Mouse (Mus musculus) G1E (cell line): ENCODE measurements around the gene Pou3f3.

Source experiments
- CTCF ChIP-seq: IDR thresholded peaks from 2 replicates; pipeline ENCODE4 v1.5.1; 2012; ENCODE audit warnings: low read depth, low read length, inconsistent platforms, mixed read lengths
- GATA1 ChIP-seq: IDR thresholded peaks from 2 replicates; pipeline ENCODE4 v1.6.1; 2012; ENCODE audit warnings: borderline replicate concordance, low read length, inconsistent platforms, mixed read lengths
- POLR2AphosphoS5 ChIP-seq: IDR thresholded peaks from 2 replicates; pipeline ENCODE4 v1.6.1; 2012; ENCODE audit warnings: low read depth, low read length, inconsistent platforms; ENCODE audit not compliant: insufficient replicate concordance
- TAL1 ChIP-seq: conservative IDR thresholded peaks from 2 replicates; pipeline ENCODE4 v1.6.1; 2012; ENCODE audit warnings: low read depth, low read length, inconsistent platforms, mixed read lengths

GRCm38 (mm10) chr1:42648366-42648935 is 47.1 kb upstream of the Pou3f3 start:
- TF ChIP-seq CTCF (no peak), TAL1 (no peak), GATA1 (no peak), POLR2AphosphoS5 (no peak)
